Comparison of ENCODE assay signal across 13 mouse cellular contexts in the genomic region with DNA sequence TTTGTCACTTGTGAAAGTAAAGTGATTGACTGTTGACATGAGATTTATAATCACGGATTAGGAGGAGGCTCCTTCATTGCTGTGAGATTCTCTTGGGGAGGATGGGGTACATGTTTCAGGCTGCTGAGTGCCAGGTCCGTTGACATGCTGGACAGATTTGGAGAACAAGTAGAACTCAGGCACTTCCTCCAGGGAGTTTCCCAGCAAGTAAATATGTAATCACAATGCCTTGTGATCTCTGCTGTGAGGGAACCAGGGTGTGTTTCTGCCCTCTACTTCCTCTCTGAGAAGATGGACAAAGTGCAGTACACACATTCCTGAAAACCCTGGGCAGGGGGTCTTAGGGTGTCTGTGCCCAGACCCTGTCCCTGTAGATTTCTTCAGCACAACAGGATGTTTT. TPM values are rescaled to one million over a fixed set of nuclear protein-coding genes. Genes with fewer than 3 reads are reported as not detected.
DNase-seq lines count a peak whose midpoint lies in the region; ATAC-seq and TF ChIP-seq lines count a peak whose summit lies in the region.
"Had no signal": no experiment of that assay in that cellular context is flagged by ENCODE, and none has a peak within 500 bp of the region (broad histone marks: within the 10 kb centered on the region; RNA-seq: fewer than 3 reads in every experiment).

No protein-coding gene starts in this region.

- ATAC-seq in hindbrain, embryonic 16.5 days = no peak
- ATAC-seq in cerebellum, adult (ENCODE audit: insufficient number of reproducible peaks, low FRiP score, low TSS enrichment) = no peak

- no peak overlapping the region for H3K4me3 ChIP-seq in gastrocnemius, adult 2 months
- H3K4me3 ChIP-seq in hindbrain, embryonic 16.5 days (ENCODE audit: low read length) = no peak overlapping the region
- H3K4me3 ChIP-seq in olfactory bulb, adult 2 months (ENCODE audit: insufficient read depth, low read depth, low read length) = no peak overlapping the region
- H3K4me3 ChIP-seq: liver, embryonic 13.5 days had no signal

- no peaks in the 10 kb centered on the region for H3K27me3 ChIP-seq in hindbrain, embryonic 16.5 days (replicated peaks; ENCODE audit: control insufficient read depth, insufficient read depth, low read length)
- H3K27me3 ChIP-seq: liver, embryonic 13.5 days had no signal

- no peak for TF ChIP-seq CTCF in gastrocnemius, adult 2 months (IDR thresholded peaks at IDR 0.05)
- no peak for TF ChIP-seq CTCF in olfactory bulb, adult 2 months (IDR thresholded peaks at IDR 0.05; ENCODE audit: insufficient read depth, low read depth, low read length)

- no peak overlapping the region for H3K4me2 ChIP-seq in hindbrain, embryonic 16.5 days (ENCODE audit: low read length)
- H3K4me2 ChIP-seq: liver, embryonic 13.5 days had no signal

- no peak for TF ChIP-seq POLR2A in olfactory bulb, adult 2 months (IDR thresholded peaks at IDR 0.05; ENCODE audit: insufficient read depth, low read depth, low read length)

- WGBS in hindbrain, embryonic 16.5 days = 62% methylated on average over 2 of the region's 2 CpGs
- 63% methylated on average over 2 of the region's 2 CpGs for WGBS in olfactory bulb, adult 2 months

- DNase-seq in gastrocnemius, adult 2 months = peak; percentile 12
- no peak for DNase-seq in gastrocnemius, adult 8-10 months (ENCODE audit: low spot score in 2 of 2)
- DNase-seq in lung, postnatal 25 days (ENCODE audit: low spot score) = peak; percentile 49
- no peak for DNase-seq in lung, postnatal 10 days
- DNase-seq in adrenal gland, postnatal 14 days = no peak
- DNase-seq: B cell, adult 2 months; cerebellum, adult 2 months; liver, embryonic 13.5 days had no signal

- intact Hi-C loops in gastrocnemius, adult 2 months (cut with DNase I) = no loop called here

- peaks cover 12% of the 10 kb centered on the region; the same call in 1 of the 2 replicates for H3K36me3 ChIP-seq in hindbrain, embryonic 16.5 days (ENCODE audit: control insufficient read depth, insufficient read depth, low read length)

- H3K4me1 ChIP-seq in hindbrain, embryonic 16.5 days (ENCODE audit: control insufficient read depth, insufficient read depth, low read depth, low read length) = no peaks in the 10 kb centered on the region; the same call in 1 of the 2 replicates
- H3K4me1 ChIP-seq in olfactory bulb, adult 2 months (ENCODE audit: control insufficient read depth, insufficient read depth, low read length) = peaks cover 15% of the 10 kb centered on the region

- H3K27ac ChIP-seq in gastrocnemius, adult 2 months = peak overlapping the region; percentile 61
- H3K27ac ChIP-seq in hindbrain, embryonic 16.5 days (ENCODE audit: low read depth, low read length) = peak overlapping the region; percentile 55; the same call in 1 of the 2 replicates
- peak overlapping the region; percentile 52; the same call in 1 of the 2 replicates for H3K27ac ChIP-seq in olfactory bulb, adult 2 months (ENCODE audit: insufficient read depth, low read depth, low read length)
- H3K27ac ChIP-seq: liver, embryonic 13.5 days had no signal

- no peaks in the 10 kb centered on the region for H3K9me3 ChIP-seq in hindbrain, embryonic 16.5 days (ENCODE audit: control insufficient read depth, low read length)
- H3K9me3 ChIP-seq: liver, embryonic 13.5 days had no signal

- H3K9ac ChIP-seq in hindbrain, embryonic 16.5 days (ENCODE audit: low read depth, low read length) = no peak overlapping the region
- H3K9ac ChIP-seq: liver, embryonic 13.5 days had no signal

RNA-seq across cellular contexts. Expression of a gene that starts 20.0 kb away (rescaled TPM):
- total RNA-seq in gastrocnemius, adult 2 months (2021) = not detected
- total RNA-seq in gastrocnemius, adult 8-10 months (2022) = not detected
- not detected in 2 replicates for polyA plus RNA-seq in hindbrain, embryonic 16.5 days (2015; fragmentation: Nextera tagmentation; extraction: Ambion mirVana)
- polyA plus RNA-seq in olfactory bulb, adult 2 months (2012; ENCODE audit: insufficient read depth, insufficient read length, low replicate concordance, missing spikeins) = not detected in 2 replicates
- total RNA-seq in adrenal gland, postnatal 14 days (2021) = not detected in 2 replicates
- polyA plus RNA-seq: cerebellum, adult 2 months; large intestine, adult 2 months; liver, embryonic 13.5 days; neural tube, embryonic 14.5 days had no signal

RNA-seq across cellular contexts. Expression of a gene that starts 23.4 kb away (rescaled TPM):
- 10 to 100 TPM; 11.0 to 18.4 TPM for total RNA-seq in gastrocnemius, adult 2 months (2021)
- 10 to 100 TPM; 11.2 to 20.5 (median 14.7) TPM for total RNA-seq in gastrocnemius, adult 8-10 months (2022)
- polyA plus RNA-seq in hindbrain, embryonic 16.5 days (2015; fragmentation: Nextera tagmentation; extraction: Ambion mirVana) = not detected in 2 replicates
- polyA plus RNA-seq in olfactory bulb, adult 2 months (2012; ENCODE audit: insufficient read depth, insufficient read length, low replicate concordance, missing spikeins) = not detected in 2 replicates
- not detected in 2 replicates for total RNA-seq in adrenal gland, postnatal 14 days (2021)
- polyA plus RNA-seq: liver, embryonic 13.5 days; neural tube, embryonic 14.5 days had no signal

RNA-seq across cellular contexts. Expression of a gene that starts 33.0 kb away (rescaled TPM):
- total RNA-seq in gastrocnemius, adult 2 months (2021) = 10 to 100 TPM; 33.7 to 34.7 TPM
- 10 to 100 TPM; 32.5 to 38.7 (median 33.7) TPM for total RNA-seq in gastrocnemius, adult 8-10 months (2022)
- polyA plus RNA-seq in hindbrain, embryonic 16.5 days (2015; fragmentation: Nextera tagmentation; extraction: Ambion mirVana) = 14.4 and 19.1 TPM in 2 replicates
- 190 TPM in 1 of 2 replicates, not detected in the other for polyA plus RNA-seq in olfactory bulb, adult 2 months (2012; ENCODE audit: insufficient read depth, insufficient read length, low replicate concordance, missing spikeins)
- 52.5 and 58.5 TPM in 2 replicates for total RNA-seq in adrenal gland, postnatal 14 days (2021)

RNA-seq across cellular contexts. Expression of a gene that starts 43.3 kb away (rescaled TPM):
- total RNA-seq in gastrocnemius, adult 2 months (2021) = not detected
- total RNA-seq in gastrocnemius, adult 8-10 months (2022) = not detected
- polyA plus RNA-seq in hindbrain, embryonic 16.5 days (2015; fragmentation: Nextera tagmentation; extraction: Ambion mirVana) = 0.19 and 0.29 TPM in 2 replicates
- not detected in 2 replicates for polyA plus RNA-seq in olfactory bulb, adult 2 months (2012; ENCODE audit: insufficient read depth, insufficient read length, low replicate concordance, missing spikeins)
- total RNA-seq in adrenal gland, postnatal 14 days (2021) = 0.49 and 0.56 TPM in 2 replicates
- polyA plus RNA-seq: cerebellum, adult 2 months; large intestine, adult 2 months had no signal

RNA-seq across cellular contexts. Expression of a gene that starts 51.4 kb away (rescaled TPM):
- 10 to 100 TPM; 35.0 to 38.4 TPM for total RNA-seq in gastrocnemius, adult 2 months (2021)
- 10 to 100 TPM; 34.9 to 41.1 (median 38.1) TPM for total RNA-seq in gastrocnemius, adult 8-10 months (2022)
- 105 and 110 TPM in 2 replicates for polyA plus RNA-seq in hindbrain, embryonic 16.5 days (2015; fragmentation: Nextera tagmentation; extraction: Ambion mirVana)
- not detected in 2 replicates for polyA plus RNA-seq in olfactory bulb, adult 2 months (2012; ENCODE audit: insufficient read depth, insufficient read length, low replicate concordance, missing spikeins)
- 69.6 and 88.5 TPM in 2 replicates for total RNA-seq in adrenal gland, postnatal 14 days (2021)

Comparison
In these comparisons a context has a peak if more than half of its experiments do, and no peak if none do; other contexts are left out.
1. DNase-seq: peak in gastrocnemius, adult 2 months (single experiment) and lung, postnatal 25 days (single experiment); none in gastrocnemius, adult 8-10 months (0 of 2), lung, postnatal 10 days (single experiment) and adrenal gland, postnatal 14 days (single experiment).
2. RNA of a gene that starts 23.4 kb away (total RNA-seq): 11.0 to 18.4 TPM in gastrocnemius, adult 2 months and 11.2 to 20.5 TPM in gastrocnemius, adult 8-10 months; not detected in adrenal gland, postnatal 14 days; every median in the first group is over 10 times any median in the second.
3. Peak in every context shown above with its lines, with median percentiles within 50 percentile points of each other: H3K27ac ChIP-seq.